Mouse (Mus musculus): Measurements from ENCODE around the gene Foxo3. TPM values are rescaled to one million over a fixed set of nuclear protein-coding genes. Genes with fewer than 3 reads are reported as not detected.

Gene Foxo3
- 4.4 TPM in 2 replicates for polyA plus RNA-seq (2015; fragmentation: Nextera tagmentation; extraction: Ambion mirVana)

DNA sequence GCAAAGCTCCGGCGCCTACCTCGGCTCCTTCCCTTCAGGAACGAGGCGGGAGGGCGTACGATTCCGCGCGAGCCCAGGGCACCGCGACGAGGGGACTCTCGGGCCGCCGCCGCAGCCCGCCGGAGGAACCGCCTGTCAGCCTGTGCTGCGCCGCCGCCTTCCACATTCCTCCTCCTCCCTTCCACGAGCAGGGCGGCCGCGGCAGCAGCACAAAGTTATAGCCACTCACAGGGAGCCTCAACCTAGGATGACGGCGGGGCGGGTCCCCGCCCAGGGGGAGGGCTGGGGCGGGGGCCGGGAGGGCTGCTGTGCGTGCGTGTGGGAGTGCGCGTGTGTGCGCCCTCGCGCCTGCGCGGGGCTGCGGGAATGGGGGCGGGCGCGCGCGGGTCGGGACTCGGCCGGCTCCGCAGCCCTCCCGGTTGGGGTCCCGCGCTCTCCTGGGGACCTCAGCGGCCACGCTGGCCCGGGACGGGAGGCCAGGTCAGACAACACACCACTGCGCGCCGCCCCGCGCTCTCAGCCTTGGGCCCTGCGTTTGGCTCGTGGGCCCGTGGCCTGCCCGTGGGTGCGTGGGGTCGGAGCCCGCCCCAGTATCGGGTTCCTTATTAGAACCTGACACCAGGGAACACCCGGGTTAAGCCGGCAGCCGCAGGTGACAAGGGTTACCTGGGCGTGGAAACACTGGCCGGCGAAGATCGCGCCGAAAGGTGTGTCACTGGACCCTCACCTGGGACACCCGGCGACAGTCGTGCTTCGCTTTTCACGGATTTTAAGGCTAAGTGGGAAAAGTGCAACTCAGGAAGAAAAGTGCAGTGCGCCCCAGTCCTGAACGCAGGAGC lies at the start of gene Foxo3:
TSS of gene Foxo3 (minus strand) at position 249 of the 839 bp plus-strand sequence.
- Histone ChIP-seq H3K36me3 (replicated peaks) (no peaks in the 10 kb centered on the region), H3K27me3 (replicated peaks) (peaks cover 16% of the 10 kb centered on the region; the same call in 1 of the 2 replicates), H3K4me1 (peaks cover 29% of the 10 kb centered on the region), H3K9ac (peak within 1 kb of the TSS; percentile 54), H3K27ac (peak within 1 kb of the TSS; percentile 99), H3K4me2 (peak within 1 kb of the TSS; percentile 94), H3K9me3 (no peaks in the 10 kb centered on the region), H3K4me3 (peak within 1 kb of the TSS; percentile 56)
- peak; percentile 76 for ATAC-seq (replicated peaks)
- under 1% methylated on average over 80 of the region's 88 CpGs for WGBS

DNA sequence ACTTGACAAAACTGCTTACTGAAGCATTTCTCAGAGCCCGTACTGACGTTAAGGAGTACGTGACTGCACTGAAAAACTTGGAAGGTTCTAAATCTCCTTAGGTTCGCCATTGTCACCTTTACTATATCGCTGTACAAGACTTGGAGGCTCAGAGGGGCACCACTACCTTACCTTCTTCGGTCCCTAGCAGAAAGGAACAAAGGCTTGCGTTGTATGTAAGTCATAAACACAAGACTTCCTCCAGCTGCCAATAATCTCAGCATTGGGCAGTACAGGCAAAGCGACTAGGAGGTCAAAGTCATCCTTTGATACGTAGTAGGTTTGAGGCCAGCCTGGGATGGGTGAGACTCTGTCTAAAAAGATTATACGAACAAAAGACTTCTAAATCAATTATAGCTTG lies 48.8 kb upstream of the Foxo3 start:
- WGBS = 73% methylated on average over 10 of the region's 10 CpGs
- H3K36me3 ChIP-seq (replicated peaks) = no peaks in the 10 kb centered on the region
- no peak overlapping the region for H3K27ac ChIP-seq
- no peak overlapping the region for H3K4me3 ChIP-seq
- H3K4me2 ChIP-seq = no peak overlapping the region
- H3K27me3 ChIP-seq (replicated peaks) = peaks cover 6% of the 10 kb centered on the region; the same call in 1 of the 2 replicates
- no peaks in the 10 kb centered on the region for H3K9me3 ChIP-seq
- H3K4me1 ChIP-seq = no peaks in the 10 kb centered on the region
- no peak overlapping the region for H3K9ac ChIP-seq
- ATAC-seq (replicated peaks) = no peak

DNA sequence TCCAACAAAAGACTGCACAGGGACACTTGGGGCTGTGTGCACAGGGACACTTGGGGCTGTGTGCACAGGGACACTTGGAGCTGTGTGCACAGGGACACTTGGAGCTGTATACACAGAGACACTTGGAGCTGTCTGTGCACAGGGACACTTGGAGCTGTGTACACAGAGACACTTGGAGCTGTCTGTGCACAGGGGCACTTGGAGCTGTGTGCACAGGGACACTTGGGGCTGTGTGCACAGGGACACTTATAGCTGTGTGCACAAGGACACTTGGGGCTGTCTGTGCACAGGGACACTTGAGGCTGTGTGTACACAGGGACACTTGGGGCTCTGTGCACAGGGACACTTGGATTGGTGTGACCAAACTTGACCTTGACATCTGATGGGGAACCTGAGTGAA lies 47.4 kb upstream of the Foxo3 start:
- no peak overlapping the region for H3K4me3 ChIP-seq
- no peak for ATAC-seq (replicated peaks)
- no peak overlapping the region for H3K9ac ChIP-seq
- no peak overlapping the region for H3K4me2 ChIP-seq
- H3K36me3 ChIP-seq (replicated peaks) = no peaks in the 10 kb centered on the region
- H3K4me1 ChIP-seq = no peaks in the 10 kb centered on the region
- peaks cover 6% of the 10 kb centered on the region; the same call in 1 of the 2 replicates for H3K27me3 ChIP-seq (replicated peaks)
- no peaks in the 10 kb centered on the region for H3K9me3 ChIP-seq
- no peak overlapping the region for H3K27ac ChIP-seq

DNA sequence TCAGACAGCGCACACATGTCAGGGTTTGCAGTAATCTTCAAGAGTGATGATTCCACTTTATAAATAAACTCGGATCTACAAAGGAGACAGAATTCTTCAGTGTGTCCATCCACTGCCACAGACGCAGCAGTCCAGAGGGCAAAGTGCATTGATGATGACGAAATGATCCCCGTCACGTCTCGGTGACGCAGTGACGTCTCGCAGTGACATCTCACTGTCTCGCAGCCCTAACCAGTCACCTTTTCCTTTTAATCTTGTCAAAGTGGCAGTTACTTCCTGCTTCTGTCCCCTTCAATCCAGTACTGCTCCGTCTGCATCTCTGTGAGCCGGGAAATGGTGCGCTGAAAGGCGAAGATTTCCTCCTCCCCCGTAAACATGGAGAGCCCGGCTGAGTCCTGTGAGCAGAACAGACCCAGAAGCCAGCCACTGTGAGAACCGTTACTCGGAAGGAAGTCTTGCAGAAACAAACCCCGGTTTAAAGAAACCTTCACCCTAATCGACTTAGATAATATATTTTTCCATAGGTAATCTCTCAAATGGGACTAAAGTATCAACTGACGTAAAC lies 36.7 kb upstream of the Foxo3 start:
- H3K36me3 ChIP-seq (replicated peaks) = no peaks in the 10 kb centered on the region
- WGBS = 84% methylated on average over 22 of the region's 22 CpGs
- H3K4me2 ChIP-seq = no peak overlapping the region
- no peaks in the 10 kb centered on the region for H3K9me3 ChIP-seq
- H3K27me3 ChIP-seq (replicated peaks) = no peaks in the 10 kb centered on the region
- no peak overlapping the region for H3K4me3 ChIP-seq
- peaks cover 4% of the 10 kb centered on the region; the same call in 1 of the 2 replicates for H3K4me1 ChIP-seq
- H3K9ac ChIP-seq = no peak overlapping the region
- no peak for ATAC-seq (replicated peaks)
- H3K27ac ChIP-seq = no peak overlapping the region

DNA sequence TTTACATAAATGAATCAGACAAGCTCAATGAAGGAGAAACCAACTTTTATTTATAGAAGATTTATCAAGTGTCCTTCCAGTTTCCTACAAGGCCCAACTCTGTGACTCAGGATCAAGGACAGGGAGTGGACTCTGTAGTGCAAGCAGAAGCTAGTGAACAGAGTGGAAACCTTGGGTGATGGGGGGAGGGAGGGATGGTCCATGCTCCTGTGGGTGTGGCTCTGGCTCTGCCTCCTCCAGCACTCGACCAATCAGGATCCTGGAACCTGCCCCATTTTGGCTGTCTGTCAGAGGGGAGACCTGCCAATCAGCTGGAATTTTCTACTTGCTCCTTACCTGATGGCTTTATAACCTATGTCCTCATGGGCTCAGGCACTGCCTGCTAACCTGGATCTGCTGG lies 36.0 kb upstream of the Foxo3 start:
- Histone ChIP-seq H3K9ac (no peak overlapping the region), H3K9me3 (no peaks in the 10 kb centered on the region), H3K27me3 (replicated peaks) (no peaks in the 10 kb centered on the region), H3K4me1 (peaks cover 5% of the 10 kb centered on the region; the same call in 1 of the 2 replicates), H3K4me2 (no peak overlapping the region), H3K27ac (no peak overlapping the region), H3K4me3 (no peak overlapping the region), H3K36me3 (replicated peaks) (no peaks in the 10 kb centered on the region)
- 70% methylated on average over 1 of the region's 1 CpGs for WGBS
- ATAC-seq (replicated peaks) = no peak

- H3K4me1 ChIP-seq = peaks cover 5% of the 10 kb centered on the region; the same call in 1 of the 2 replicates
- H3K4me3 ChIP-seq = peak overlapping the region; percentile 31
- H3K9ac ChIP-seq = peak overlapping the region; percentile 47
- peak overlapping the region; percentile 56 for H3K4me2 ChIP-seq
- no peaks in the 10 kb centered on the region for H3K36me3 ChIP-seq (replicated peaks)
- 30% methylated on average over 8 of the region's 8 CpGs for WGBS
- H3K27ac ChIP-seq = no peak overlapping the region
- no peaks in the 10 kb centered on the region for H3K9me3 ChIP-seq
- no peaks in the 10 kb centered on the region for H3K27me3 ChIP-seq (replicated peaks)
- ATAC-seq (replicated peaks) = peak; percentile 46; the same call in 1 of the 2 replicates
These were observed 32.1 kb upstream of the Foxo3 start for GRCm38 (mm10) chr10:42308687-42308987.

- Histone ChIP-seq H3K4me2 (peak overlapping the region; percentile 56), H3K9me3 (no peaks in the 10 kb centered on the region), H3K27me3 (replicated peaks) (no peaks in the 10 kb centered on the region), H3K4me1 (peaks cover 5% of the 10 kb centered on the region; the same call in 1 of the 2 replicates), H3K4me3 (peak overlapping the region; percentile 31), H3K9ac (peak overlapping the region; percentile 47), H3K27ac (no peak overlapping the region), H3K36me3 (replicated peaks) (no peaks in the 10 kb centered on the region)
- peak; percentile 88 for ATAC-seq (replicated peaks)
- WGBS = 6% methylated on average over 20 of the region's 20 CpGs
These were observed 31.6 kb upstream of the Foxo3 start for GRCm38 (mm10) chr10:42307980-42308686.

- H3K4me1 ChIP-seq = peaks cover 5% of the 10 kb centered on the region; the same call in 1 of the 2 replicates
- H3K27me3 ChIP-seq (replicated peaks) = no peaks in the 10 kb centered on the region
- H3K4me2 ChIP-seq = no peak overlapping the region
- H3K4me3 ChIP-seq = no peak overlapping the region
- no peaks in the 10 kb centered on the region for H3K36me3 ChIP-seq (replicated peaks)
- no peaks in the 10 kb centered on the region for H3K9me3 ChIP-seq
- H3K9ac ChIP-seq = no peak overlapping the region
- WGBS = 85% methylated on average over 8 of the region's 8 CpGs
- no peak for ATAC-seq (replicated peaks)
- no peak overlapping the region for H3K27ac ChIP-seq
These were observed 29.9 kb upstream of the Foxo3 start for GRCm38 (mm10) chr10:42306422-42306821.

DNA sequence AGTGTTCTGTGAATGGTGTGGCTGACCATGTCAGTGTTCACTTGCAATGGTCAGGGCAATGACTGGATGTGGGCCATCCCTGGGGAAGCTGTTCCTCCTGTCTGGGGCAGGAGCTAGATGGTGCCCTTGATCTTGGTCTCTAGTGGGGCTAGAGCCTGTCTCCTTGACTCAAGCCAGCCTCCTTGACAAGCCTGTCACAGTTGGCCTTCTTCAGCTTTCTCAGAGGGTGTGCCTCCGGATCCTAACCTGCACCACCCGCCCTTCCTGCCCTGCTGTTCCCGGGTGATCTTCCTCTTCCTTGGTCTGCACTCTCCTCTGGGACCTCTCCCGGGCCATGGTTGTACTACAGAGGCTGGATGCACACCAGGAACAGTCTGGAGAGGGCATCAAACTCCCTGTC lies 24.2 kb upstream of the Foxo3 start:
- no peak overlapping the region for H3K4me2 ChIP-seq
- WGBS = 75% methylated on average over 4 of the region's 4 CpGs
- H3K27ac ChIP-seq = no peak overlapping the region
- H3K36me3 ChIP-seq (replicated peaks) = no peaks in the 10 kb centered on the region
- no peaks in the 10 kb centered on the region for H3K9me3 ChIP-seq
- H3K4me3 ChIP-seq = no peak overlapping the region
- no peak overlapping the region for H3K9ac ChIP-seq
- ATAC-seq (replicated peaks) = no peak
- no peaks in the 10 kb centered on the region for H3K4me1 ChIP-seq
- no peaks in the 10 kb centered on the region for H3K27me3 ChIP-seq (replicated peaks)

DNA sequence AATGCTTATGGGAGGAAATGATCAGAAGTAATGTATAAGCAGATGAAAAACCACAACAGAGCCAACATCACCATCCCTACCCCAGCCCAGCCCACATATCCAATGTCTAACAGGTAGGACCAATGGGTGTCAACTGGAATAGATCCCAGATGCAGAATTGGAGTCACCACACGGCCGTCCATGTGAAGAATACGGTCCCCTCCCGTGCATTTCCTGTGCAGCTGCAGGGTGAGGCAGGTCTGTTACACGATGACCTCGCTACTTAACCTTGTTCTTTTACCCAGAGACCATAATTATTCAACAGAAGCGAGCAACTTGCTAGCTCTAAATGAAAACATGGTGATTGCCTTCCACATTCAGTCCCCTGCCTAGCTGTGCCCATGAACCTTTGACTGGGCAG lies 23.4 kb upstream of the Foxo3 start:
- Histone ChIP-seq H3K4me2 (no peak overlapping the region), H3K9ac (no peak overlapping the region), H3K27ac (no peak overlapping the region), H3K27me3 (replicated peaks) (no peaks in the 10 kb centered on the region), H3K4me3 (no peak overlapping the region), H3K36me3 (replicated peaks) (no peaks in the 10 kb centered on the region), H3K4me1 (no peaks in the 10 kb centered on the region), H3K9me3 (no peaks in the 10 kb centered on the region)
- no peak for ATAC-seq (replicated peaks)
- 80% methylated on average over 7 of the region's 7 CpGs for WGBS

GRCm38 (mm10) chr10:42299426-42299825 lies 22.9 kb upstream of the Foxo3 start:
- Histone ChIP-seq H3K4me1 (no peaks in the 10 kb centered on the region), H3K4me3 (no peak overlapping the region), H3K27ac (no peak overlapping the region), H3K36me3 (replicated peaks) (no peaks in the 10 kb centered on the region), H3K27me3 (replicated peaks) (no peaks in the 10 kb centered on the region), H3K4me2 (no peak overlapping the region), H3K9me3 (no peaks in the 10 kb centered on the region), H3K9ac (no peak overlapping the region)
- no peak for ATAC-seq (replicated peaks)
- WGBS = 82% methylated on average over 6 of the region's 6 CpGs

- H3K9me3 ChIP-seq = no peaks in the 10 kb centered on the region
- no peak for ATAC-seq (replicated peaks)
- no peaks in the 10 kb centered on the region for H3K4me1 ChIP-seq
- H3K36me3 ChIP-seq (replicated peaks) = no peaks in the 10 kb centered on the region
- no peak overlapping the region for H3K4me3 ChIP-seq
- H3K4me2 ChIP-seq = no peak overlapping the region
- 88% methylated on average over 1 of the region's 1 CpGs for WGBS
- no peak overlapping the region for H3K9ac ChIP-seq
- no peaks in the 10 kb centered on the region for H3K27me3 ChIP-seq (replicated peaks)
- no peak overlapping the region for H3K27ac ChIP-seq
These were observed 21.4 kb upstream of the Foxo3 start for GRCm38 (mm10) chr10:42297954-42298353.

All from midbrain, embryonic 15.5 days (tissue).